Mouse (Mus musculus): Measurements from ENCODE around the gene Abhd5.

- TF ChIP-seq POLR2A (IDR thresholded peaks at IDR 0.05; ENCODE audit: low read depth, low read length) (no peak), CTCF (conservative IDR thresholded peaks at IDR 0.05; ENCODE audit: insufficient read depth, insufficient read length, low read depth, low read length) (no peak)
Observed at GRCm38 (mm10) chr9:122429058-122429649, 77.7 kb downstream of the Abhd5 start.

Data from kidney, adult 2 months (tissue).